Mouse (Mus musculus): ENCODE results near the gene Rnft2. TPM values are rescaled to one million over a fixed set of nuclear protein-coding genes. Genes with fewer than 3 reads are reported as not detected.

Rnft2 gene
- polyA plus RNA-seq, 1 experiment: 2.1 TPM

GRCm38 (mm10) chr5:118271449-118272110 is 26.7 kb upstream of the Rnft2 start:
- Histone ChIP-seq H3K27me3 (ENCODE audit: control insufficient read depth, insufficient read depth, insufficient read length) (peaks cover 43% of the 10 kb centered on the region), H3K4me2 (ENCODE audit: low read depth) (no peak overlapping the region), H3K79me2 (ENCODE audit: control insufficient read depth, insufficient read depth) (no peaks in the 10 kb centered on the region), H3ac (ENCODE audit: control insufficient read depth, insufficient read length) (no peak overlapping the region), H3K4me3 (no peak overlapping the region), H3K36me3 (ENCODE audit: control insufficient read depth, insufficient read depth) (no peaks in the 10 kb centered on the region)
- TF ChIP-seq E2F4 (IDR thresholded peaks at IDR 0.05; ENCODE audit: insufficient read depth): no peak
- no peak for TF ChIP-seq POLR2AphosphoS2 (IDR thresholded peaks at IDR 0.05; ENCODE audit: insufficient read length, low read depth)
- no peak for TF ChIP-seq SRF (IDR thresholded peaks at IDR 0.05; ENCODE audit: control insufficient read depth, insufficient read length, low read depth)
- TF ChIP-seq MAX (IDR thresholded peaks at IDR 0.05; ENCODE audit: low read depth): no peak
- TF ChIP-seq CEBPB (IDR thresholded peaks at IDR 0.05; ENCODE audit: insufficient read depth, poor library complexity, severe bottlenecking): no peak
- TF ChIP-seq REST (IDR thresholded peaks at IDR 0.05; ENCODE audit: insufficient read depth, insufficient read length): no peak
- no peak for TF ChIP-seq TCF3 (IDR thresholded peaks at IDR 0.05; ENCODE audit: insufficient read length, low read depth)

- H3K4me3 ChIP-seq: no peak overlapping the region
- peaks cover 27% of the 10 kb centered on the region for H3K27me3 ChIP-seq (ENCODE audit: control insufficient read depth, insufficient read depth, insufficient read length)
- H3K4me2 ChIP-seq (ENCODE audit: low read depth): no peak overlapping the region
- no peak overlapping the region for H3ac ChIP-seq (ENCODE audit: control insufficient read depth, insufficient read length)
- TF ChIP-seq TCF3 (IDR thresholded peaks at IDR 0.05; ENCODE audit: insufficient read length, low read depth): no peak
- TF ChIP-seq MAX (IDR thresholded peaks at IDR 0.05; ENCODE audit: low read depth): no peak
- no peaks in the 10 kb centered on the region for H3K36me3 ChIP-seq (ENCODE audit: control insufficient read depth, insufficient read depth)
- H3K79me2 ChIP-seq (ENCODE audit: control insufficient read depth, insufficient read depth): no peaks in the 10 kb centered on the region
These were observed 24.1 kb upstream of the Rnft2 start for GRCm38 (mm10) chr5:118268987-118269386.

GRCm38 (mm10) chr5:118266309-118266708 is 21.4 kb upstream of the Rnft2 start:
- Histone ChIP-seq H3K4me2 (ENCODE audit: low read depth) (no peak overlapping the region), H3K4me3 (no peak overlapping the region), H3K36me3 (ENCODE audit: control insufficient read depth, insufficient read depth) (no peaks in the 10 kb centered on the region), H3ac (ENCODE audit: control insufficient read depth, insufficient read length) (no peak overlapping the region), H3K79me2 (ENCODE audit: control insufficient read depth, insufficient read depth) (no peaks in the 10 kb centered on the region), H3K27me3 (ENCODE audit: control insufficient read depth, insufficient read depth, insufficient read length) (peaks cover 9% of the 10 kb centered on the region)
- TF ChIP-seq MAX (IDR thresholded peaks at IDR 0.05; ENCODE audit: low read depth) (no peak), TCF3 (IDR thresholded peaks at IDR 0.05; ENCODE audit: insufficient read length, low read depth) (no peak), USF1 (IDR thresholded peaks at IDR 0.05; ENCODE audit: low read depth) (no peak), POLR2AphosphoS2 (IDR thresholded peaks at IDR 0.05; ENCODE audit: insufficient read length, low read depth) (no peak), CEBPB (IDR thresholded peaks at IDR 0.05; ENCODE audit: insufficient read depth, poor library complexity, severe bottlenecking) (no peak), SRF (IDR thresholded peaks at IDR 0.05; ENCODE audit: control insufficient read depth, insufficient read length, low read depth) (no peak), REST (IDR thresholded peaks at IDR 0.05; ENCODE audit: insufficient read depth, insufficient read length) (no peak)

GRCm38 (mm10) chr5:118265366-118265765 is 20.4 kb upstream of the Rnft2 start:
- no peak overlapping the region for H3K4me2 ChIP-seq (ENCODE audit: low read depth)
- no peak for TF ChIP-seq E2F4 (IDR thresholded peaks at IDR 0.05; ENCODE audit: insufficient read depth)

GRCm38 (mm10) chr5:118264279-118264678 is 19.4 kb upstream of the Rnft2 start:
- Histone ChIP-seq H3K27me3 (ENCODE audit: control insufficient read depth, insufficient read depth, insufficient read length) (no peaks in the 10 kb centered on the region), H3K36me3 (ENCODE audit: control insufficient read depth, insufficient read depth) (no peaks in the 10 kb centered on the region), H3ac (ENCODE audit: control insufficient read depth, insufficient read length) (no peak overlapping the region), H3K4me3 (no peak overlapping the region), H3K4me2 (ENCODE audit: low read depth) (no peak overlapping the region), H3K79me2 (ENCODE audit: control insufficient read depth, insufficient read depth) (no peaks in the 10 kb centered on the region)
- TF ChIP-seq TCF3 (IDR thresholded peaks at IDR 0.05; ENCODE audit: insufficient read length, low read depth) (no peak), CEBPB (IDR thresholded peaks at IDR 0.05; ENCODE audit: insufficient read depth, poor library complexity, severe bottlenecking) (no peak)

More at GRCm38 (mm10) chr5:118265366-118265765, 20.4 kb upstream of the Rnft2 start:
- H3K27me3 ChIP-seq (ENCODE audit: control insufficient read depth, insufficient read depth, insufficient read length): no peaks in the 10 kb centered on the region
- H3K36me3 ChIP-seq (ENCODE audit: control insufficient read depth, insufficient read depth): no peaks in the 10 kb centered on the region
- H3K4me3 ChIP-seq: no peak overlapping the region
- H3K79me2 ChIP-seq (ENCODE audit: control insufficient read depth, insufficient read depth): no peaks in the 10 kb centered on the region
- H3ac ChIP-seq (ENCODE audit: control insufficient read depth, insufficient read length): no peak overlapping the region

- Histone ChIP-seq H3K36me3 (ENCODE audit: control insufficient read depth, insufficient read depth) (peaks cover under 1% of the 10 kb centered on the region), H3K4me2 (ENCODE audit: low read depth) (no peak overlapping the region), H3K79me2 (ENCODE audit: control insufficient read depth, insufficient read depth) (no peaks in the 10 kb centered on the region), H3ac (ENCODE audit: control insufficient read depth, insufficient read length) (no peak overlapping the region), H3K27me3 (ENCODE audit: control insufficient read depth, insufficient read depth, insufficient read length) (no peaks in the 10 kb centered on the region), H3K4me3 (no peak overlapping the region)
- no peak for TF ChIP-seq E2F4 (IDR thresholded peaks at IDR 0.05; ENCODE audit: insufficient read depth)
- no peak for TF ChIP-seq CEBPB (IDR thresholded peaks at IDR 0.05; ENCODE audit: insufficient read depth, poor library complexity, severe bottlenecking)
- TF ChIP-seq POLR2A (IDR thresholded peaks at IDR 0.05; ENCODE audit: insufficient read length, low read depth): no peak
- TF ChIP-seq SRF (IDR thresholded peaks at IDR 0.05; ENCODE audit: control insufficient read depth, insufficient read length, low read depth): no peak
- no peak for TF ChIP-seq USF1 (IDR thresholded peaks at IDR 0.05; ENCODE audit: low read depth)
- TF ChIP-seq MYOG (IDR thresholded peaks at IDR 0.05; ENCODE audit: control insufficient read depth in 1 of 3, insufficient read depth in 1 of 3, insufficient read length in 2 of 3, low read depth in 2 of 3): no peak
- no peak for TF ChIP-seq MYOD1 (IDR thresholded peaks at IDR 0.05; ENCODE audit: control insufficient read depth in 1 of 3, insufficient read length in 2 of 3, low read depth in 2 of 3)
- no peak for TF ChIP-seq POLR2AphosphoS2 (IDR thresholded peaks at IDR 0.05; ENCODE audit: insufficient read length, low read depth)
- no peak for TF ChIP-seq TCF3 (IDR thresholded peaks at IDR 0.05; ENCODE audit: insufficient read length, low read depth)
- TF ChIP-seq TCF12 (IDR thresholded peaks at IDR 0.05; ENCODE audit: insufficient read depth, poor library complexity, severe bottlenecking): no peak
- TF ChIP-seq MAX (IDR thresholded peaks at IDR 0.05; ENCODE audit: low read depth): no peak
- TF ChIP-seq REST (IDR thresholded peaks at IDR 0.05; ENCODE audit: insufficient read depth, insufficient read length): no peak
These were observed 17.5 kb upstream of the Rnft2 start for GRCm38 (mm10) chr5:118262418-118262817.
